Mouse (Mus musculus) midbrain, postnatal 0 days (tissue): Measurements from ENCODE around the gene Erg. TPM values are rescaled to one million over a fixed set of nuclear protein-coding genes. Genes with fewer than 3 reads are reported as not detected.
A peak's percentile ranks its signal among the peaks of the same experiment; 100 is the strongest.

ENCODE experiments used
- ATAC-seq: fragments of 200-750 bp; cut with Nextera tagmentation; 2 replicates; pipeline ENCODE4 v1.8.0; 2017; ENCODE audit warnings: moderate number of reproducible peaks, mild to moderate bottlenecking, moderate TSS enrichment, moderate library complexity; ENCODE audit not compliant: low FRiP score
- DNase-seq: peaks from one replicate; pipeline ENCODE4 v3.0.0-alpha.2; 2015; ENCODE audit warnings: low spot score
- H3K27ac ChIP-seq: fragments of 300-500 bp; sonication (generic); 2 replicates; pipeline ENCODE4 v1.5.1; 2014; ENCODE audit warnings: low read depth, mild to moderate bottlenecking, low read length, mixed read lengths
- H3K27me3 ChIP-seq: fragments of 300-500 bp; sonication (generic); 2 replicates; pipeline ENCODE4 v1.6.1; 2014; ENCODE audit warnings: low read length, control low read depth, mixed read lengths; ENCODE audit not compliant: insufficient read depth
- H3K36me3 ChIP-seq: fragments of 300-500 bp; sonication (generic); 2 replicates; pipeline ENCODE4 v1.6.1; 2014; ENCODE audit warnings: low read length, control low read depth, mixed read lengths; ENCODE audit not compliant: insufficient read depth
- H3K4me1 ChIP-seq: fragments of 300-500 bp; sonication (generic); 2 replicates; pipeline ENCODE4 v1.6.1; 2014; ENCODE audit warnings: mild to moderate bottlenecking, control low read depth, antibody characterized with exemption, low read length, mixed read lengths; ENCODE audit not compliant: insufficient read depth
- H3K4me2 ChIP-seq: fragments of 300-500 bp; sonication (generic); 2 replicates; pipeline ENCODE4 v1.6.1; 2014; ENCODE audit warnings: low read depth, mild to moderate bottlenecking, low read length, mixed read lengths; ENCODE audit not compliant: poor library complexity, severe bottlenecking
- H3K4me3 ChIP-seq: fragments of 300-500 bp; sonication (generic); 2 replicates; pipeline ENCODE4 v1.5.1; 2014; ENCODE audit warnings: low read depth, mild to moderate bottlenecking, low read length, moderate library complexity
- H3K9ac ChIP-seq: fragments of 300-500 bp; sonication (generic); replicated peaks from 2 replicates; pipeline ENCODE4 v1.6.1; 2014; ENCODE audit warnings: mild to moderate bottlenecking, low read length, moderate library complexity, mixed read lengths; ENCODE audit not compliant: poor library complexity, severe bottlenecking
- H3K9me3 ChIP-seq: fragments of 300-500 bp; sonication (generic); 2 replicates; pipeline ENCODE4 v1.6.1; 2016; ENCODE audit warnings: low read length, control low read depth
- CTCF ChIP-seq: IDR thresholded peaks from 2 replicates; pipeline ENCODE4 v1.5.1; 2016; ENCODE audit warnings: antibody characterized with exemption, mild to moderate bottlenecking
- WGBS: fragments of 180-500 bp; shearing (Covaris S2); extraction: QIAGEN DNeasy Blood & Tissue Kit; methylation state at CpG from one replicate; pipeline ENCODE4 v1.1.7; 2014; 5-methylcytosine and 5-hydroxymethylcytosine counted together
- polyA plus RNA-seq: library from polyadenylated mRNA; unstranded; fragments of >200 nt; fragmentation: Nextera tagmentation; extraction: Ambion mirVana; gene quantifications from 2 replicates; pipeline ENCODE4 v1.2.1, GENCODE M21; 2015
- total RNA-seq: library from RNA; depleted of rRNA; stranded (reverse); fragments of >200 nt; gene quantifications from 2 replicates; pipeline ENCODE4 v1.2.3, GENCODE M21; 2014; rRNA removed

Erg gene
- 4.8 and 5.5 TPM in 2 replicates for total RNA-seq
- polyA plus RNA-seq, result 0.89 and 0.98 TPM in 2 replicates

DNA sequence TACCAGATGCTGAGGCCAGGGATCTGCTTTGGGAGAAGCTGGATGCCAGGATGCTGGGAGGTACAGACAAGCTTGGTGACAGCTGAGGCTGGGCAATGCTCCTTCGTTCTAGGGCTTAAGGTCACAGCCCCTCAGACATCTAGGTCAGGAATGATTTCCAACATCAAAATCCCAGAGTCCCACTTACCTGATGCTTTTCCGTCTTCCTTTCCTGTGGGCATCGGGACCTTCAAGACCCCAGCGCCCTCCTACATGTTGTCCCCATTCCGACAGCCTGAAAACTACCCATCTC is at the start of gene Erg:
TSS of gene Erg (minus strand) at position 283 of the 292 bp plus-strand sequence.
- DNase-seq (no peak), ATAC-seq (no peak)
- peaks cover 8% of the 10 kb centered on the region; the same call in 1 of the 2 replicates for H3K4me1 ChIP-seq
- 5% methylated on average over 5 of the region's 5 CpGs for WGBS
- peak within 1 kb of the TSS; percentile 83 for H3K4me2 ChIP-seq
- H3K27ac ChIP-seq, result no peak within 1 kb of the TSS
- peaks cover 35% of the 10 kb centered on the region for H3K27me3 ChIP-seq
- no peaks in the 10 kb centered on the region for H3K36me3 ChIP-seq
- TF ChIP-seq CTCF, result no peak
- H3K4me3 ChIP-seq, result peak within 1 kb of the TSS; percentile 41
- no peaks in the 10 kb centered on the region for H3K9me3 ChIP-seq
- H3K9ac ChIP-seq, result peak within 1 kb of the TSS; percentile 44; the same call in 1 of the 2 replicates

GRCm38 (mm10) chr16:95631816-95632215 is 45.4 kb upstream of the Erg start:
- TF ChIP-seq CTCF, result no peak
- WGBS, result 62% methylated on average over 10 of the region's 10 CpGs
- Histone ChIP-seq H3K4me3 (no peak overlapping the region), H3K9me3 (no peaks in the 10 kb centered on the region), H3K27ac (no peak overlapping the region), H3K36me3 (no peaks in the 10 kb centered on the region), H3K9ac (no peak overlapping the region), H3K27me3 (no peaks in the 10 kb centered on the region), H3K4me1 (no peaks in the 10 kb centered on the region), H3K4me2 (no peak overlapping the region)
- no peak for DNase-seq
- no peak for ATAC-seq

DNA sequence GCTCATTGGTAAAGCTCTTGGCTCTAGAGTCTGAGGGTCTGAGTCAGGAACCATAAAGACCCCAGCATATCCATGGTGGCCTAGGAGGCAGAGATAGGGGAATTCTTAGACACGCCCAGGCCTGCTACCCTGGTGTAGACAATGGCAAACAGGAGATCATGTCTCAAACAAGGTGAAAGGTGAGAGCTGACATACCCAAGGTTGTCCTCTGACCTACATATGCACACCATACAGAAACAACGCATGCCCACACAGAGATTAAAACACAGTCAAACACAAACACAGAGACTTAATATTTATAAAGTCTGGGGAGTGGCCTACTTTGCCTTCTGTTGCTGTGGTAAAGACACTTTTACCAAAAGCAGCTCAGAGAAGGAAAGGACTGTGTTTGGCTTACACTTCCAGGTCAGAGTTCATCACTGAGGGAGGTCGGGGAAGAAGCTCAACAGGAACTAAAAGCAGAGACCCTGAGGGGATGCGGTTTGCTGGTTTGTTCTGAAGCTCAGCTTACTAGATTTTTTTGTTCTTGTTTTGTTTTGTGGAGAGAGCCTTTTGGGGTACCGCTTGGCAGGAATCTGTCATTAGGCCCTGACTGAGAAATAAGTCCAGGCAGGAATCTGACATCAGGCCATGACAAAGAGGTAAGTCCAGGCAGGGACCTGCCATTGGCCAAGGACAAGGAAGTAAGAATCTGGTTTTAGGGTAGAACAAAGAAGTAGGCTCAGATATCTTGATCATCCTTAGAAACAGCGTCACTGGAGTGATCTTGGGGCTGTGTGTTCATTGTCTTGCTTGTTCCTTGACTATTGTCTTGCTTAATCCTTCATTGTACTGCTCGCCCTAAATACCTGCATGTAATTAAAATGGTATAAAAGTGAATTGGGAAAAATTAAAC is 37.7 kb upstream of the Erg start:
- Histone ChIP-seq H3K27me3 (no peaks in the 10 kb centered on the region), H3K27ac (no peak overlapping the region), H3K4me3 (no peak overlapping the region), H3K4me1 (no peaks in the 10 kb centered on the region), H3K9me3 (no peaks in the 10 kb centered on the region), H3K36me3 (no peaks in the 10 kb centered on the region), H3K4me2 (no peak overlapping the region), H3K9ac (no peak overlapping the region)
- ATAC-seq, result no peak
- DNase-seq, result no peak
- TF ChIP-seq CTCF, result no peak
- 60% methylated on average over 7 of the region's 7 CpGs for WGBS

GRCm38 (mm10) chr16:95623056-95623455 is 36.7 kb upstream of the Erg start:
- no peak for DNase-seq
- ATAC-seq, result no peak
- H3K4me3 ChIP-seq, result no peak overlapping the region
- no peak overlapping the region for H3K27ac ChIP-seq
- H3K4me2 ChIP-seq, result no peak overlapping the region
- no peaks in the 10 kb centered on the region for H3K4me1 ChIP-seq
- no peaks in the 10 kb centered on the region for H3K36me3 ChIP-seq
- no peaks in the 10 kb centered on the region for H3K9me3 ChIP-seq
- no peak for TF ChIP-seq CTCF
- H3K27me3 ChIP-seq, result no peaks in the 10 kb centered on the region
- no peak overlapping the region for H3K9ac ChIP-seq
- 62% methylated on average over 4 of the region's 4 CpGs for WGBS

DNA sequence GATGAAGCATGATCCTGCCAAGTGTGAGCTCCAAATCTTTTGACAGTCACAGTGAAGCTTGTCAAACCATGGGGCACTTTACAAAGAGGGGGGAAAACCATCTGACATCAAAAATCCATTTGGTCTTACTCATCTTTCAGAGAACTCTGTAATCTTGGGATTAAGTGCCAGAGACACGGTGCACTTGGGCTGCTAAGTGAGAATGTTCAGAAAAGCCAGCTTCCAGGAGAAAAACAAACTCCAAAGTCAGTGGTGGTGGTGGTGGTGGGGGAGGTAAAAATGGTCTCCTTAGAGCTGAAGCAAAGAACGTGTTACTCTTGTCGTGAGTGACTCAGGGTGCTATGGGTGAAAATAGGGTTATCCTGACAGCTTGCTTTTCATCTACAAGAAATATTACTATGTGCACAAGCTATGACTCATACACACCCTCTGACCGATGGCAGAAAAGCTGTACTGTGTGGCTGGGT is 33.5 kb upstream of the Erg start:
- 75% methylated on average over 4 of the region's 4 CpGs for WGBS
- no peak for ATAC-seq
- no peak overlapping the region for H3K4me2 ChIP-seq
- no peak overlapping the region for H3K4me3 ChIP-seq
- H3K9ac ChIP-seq, result no peak overlapping the region
- DNase-seq, result no peak
- no peaks in the 10 kb centered on the region for H3K9me3 ChIP-seq
- H3K4me1 ChIP-seq, result no peaks in the 10 kb centered on the region
- no peak overlapping the region for H3K27ac ChIP-seq
- no peaks in the 10 kb centered on the region for H3K27me3 ChIP-seq
- TF ChIP-seq CTCF, result no peak
- no peaks in the 10 kb centered on the region for H3K36me3 ChIP-seq

DNA sequence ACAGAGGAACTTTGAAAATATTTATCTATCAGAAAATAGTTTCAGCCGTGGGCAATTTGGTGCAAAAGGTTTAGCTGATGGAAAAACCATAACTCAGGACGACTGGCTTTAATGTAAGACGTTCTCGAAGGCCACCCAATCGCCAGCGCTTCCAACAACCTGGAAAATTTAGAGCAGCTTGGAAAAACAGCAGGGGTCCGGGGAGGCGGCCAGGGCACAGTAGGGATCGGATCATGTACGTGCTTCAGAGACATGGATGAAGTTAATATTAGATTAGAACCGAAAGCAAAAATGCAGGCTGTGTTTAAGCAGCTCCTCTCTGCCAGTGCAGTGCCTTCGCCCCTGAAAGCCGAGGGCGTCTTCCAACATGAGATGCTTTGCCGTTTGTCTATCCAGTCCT is 31.8 kb upstream of the Erg start:
- ATAC-seq (no peak), DNase-seq (no peak)
- H3K36me3 ChIP-seq, result no peaks in the 10 kb centered on the region
- H3K27ac ChIP-seq, result no peak overlapping the region
- H3K9me3 ChIP-seq, result no peaks in the 10 kb centered on the region
- H3K4me2 ChIP-seq, result no peak overlapping the region
- TF ChIP-seq CTCF, result no peak
- WGBS, result 70% methylated on average over 15 of the region's 15 CpGs
- H3K9ac ChIP-seq, result no peak overlapping the region
- H3K4me1 ChIP-seq, result no peaks in the 10 kb centered on the region
- no peaks in the 10 kb centered on the region for H3K27me3 ChIP-seq
- no peak overlapping the region for H3K4me3 ChIP-seq
